Mouse (Mus musculus): ENCODE measurements at regions not wholly inside any gene's neighbourhood (a gene's known extent, or its start where the extent isn't known, plus 50 kb on each side); places are given as distances from the start of the nearest gene placed in this dataset.

DNA sequence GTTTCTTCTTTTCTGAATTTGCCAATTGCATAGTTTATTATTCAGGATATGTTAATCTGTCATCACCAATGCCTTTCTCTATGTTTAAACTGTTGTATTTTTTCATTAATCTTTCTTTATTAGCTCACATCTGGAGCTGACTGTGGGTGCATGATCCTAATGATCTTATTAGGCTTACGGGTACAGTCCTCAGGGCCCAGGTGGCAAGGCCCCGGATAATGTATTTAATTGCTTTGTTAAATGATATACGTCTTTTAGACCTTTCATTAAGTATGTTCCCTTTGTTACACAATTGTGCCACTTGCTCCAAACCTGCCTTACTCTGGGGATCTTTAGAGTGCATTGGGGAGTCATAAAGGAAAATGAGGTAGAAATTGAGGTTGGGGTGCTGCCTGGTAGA is 86.7 kb upstream of the A1bg start:
- DNase-seq (ENCODE audit: low spot score in 2 of 2): no peak

DNA sequence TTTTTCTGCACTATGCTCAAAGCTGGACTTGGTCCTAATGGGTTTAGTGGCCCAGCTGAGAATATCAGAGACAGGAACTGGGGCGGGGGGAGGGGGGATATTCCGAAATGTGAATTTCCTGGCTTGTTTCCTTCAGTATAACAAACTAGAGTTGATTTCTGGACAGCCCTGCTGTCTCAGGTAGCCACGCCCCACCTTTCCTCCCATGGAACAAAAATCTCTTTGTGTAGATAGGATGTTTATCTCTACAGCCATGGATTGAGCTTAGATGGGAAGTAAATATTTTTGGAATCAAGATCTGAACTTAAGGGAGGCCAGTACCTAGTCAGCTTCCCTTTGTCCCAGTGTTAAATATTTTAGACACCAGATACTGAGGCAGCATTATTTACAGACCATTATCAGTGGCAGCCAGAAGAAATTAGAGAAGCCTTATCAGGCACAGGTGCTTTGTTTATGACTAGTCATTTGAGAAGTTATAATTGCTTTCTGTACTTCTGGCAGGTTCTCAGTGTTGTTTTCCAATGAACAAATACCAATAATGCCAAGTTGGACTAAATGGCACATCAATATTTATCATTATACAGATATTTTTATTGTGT is 84.7 kb upstream of the A1bg start:
- no peak for DNase-seq (ENCODE audit: low spot score in 2 of 2)

- no peak for DNase-seq (ENCODE audit: low spot score in 2 of 2)
Observed at GRCm38 (mm10) chr15:61006608-61007007, 83.8 kb upstream of the A1bg start.

DNA sequence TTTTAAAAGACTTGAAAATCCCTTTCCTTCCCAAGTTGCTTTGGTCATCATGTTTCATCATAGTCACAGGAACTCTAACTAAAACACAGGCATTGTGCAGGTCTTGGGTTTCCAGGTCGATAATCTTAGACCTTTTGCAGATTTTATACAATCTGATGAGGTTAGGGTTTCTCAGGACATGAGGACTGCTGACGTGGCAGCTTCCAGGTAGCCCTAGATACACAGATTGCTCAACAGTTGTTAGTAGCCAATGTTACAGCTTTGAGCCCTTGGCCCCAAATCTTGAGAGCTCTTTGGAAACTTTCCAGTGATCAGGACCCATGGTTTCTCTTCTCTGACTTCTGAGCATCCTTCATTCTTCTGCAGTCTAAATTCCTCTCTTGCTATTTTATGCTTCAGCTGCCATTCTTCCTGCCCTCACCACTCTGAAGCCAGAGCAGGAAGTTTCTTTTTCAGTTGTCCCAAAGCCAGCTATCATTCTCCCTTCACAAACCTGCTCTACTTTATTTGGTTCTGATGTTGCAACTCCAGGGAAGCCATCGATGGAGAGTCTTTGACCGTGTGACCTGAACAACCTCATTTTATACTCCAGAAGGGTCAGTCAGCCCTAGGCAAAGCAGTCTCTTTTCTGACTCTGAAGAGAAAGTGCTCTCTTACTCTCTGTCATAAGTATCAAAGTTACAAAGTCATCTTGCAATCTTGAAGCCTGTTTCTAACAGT is 71.3 kb upstream of the A1bg start:
- DNase-seq (ENCODE audit: low spot score in 2 of 2): no peak

- no peak for DNase-seq (ENCODE audit: low spot score in 2 of 2)
Observed at GRCm38 (mm10) chr15:60993394-60993793, 70.6 kb upstream of the A1bg start.

DNA sequence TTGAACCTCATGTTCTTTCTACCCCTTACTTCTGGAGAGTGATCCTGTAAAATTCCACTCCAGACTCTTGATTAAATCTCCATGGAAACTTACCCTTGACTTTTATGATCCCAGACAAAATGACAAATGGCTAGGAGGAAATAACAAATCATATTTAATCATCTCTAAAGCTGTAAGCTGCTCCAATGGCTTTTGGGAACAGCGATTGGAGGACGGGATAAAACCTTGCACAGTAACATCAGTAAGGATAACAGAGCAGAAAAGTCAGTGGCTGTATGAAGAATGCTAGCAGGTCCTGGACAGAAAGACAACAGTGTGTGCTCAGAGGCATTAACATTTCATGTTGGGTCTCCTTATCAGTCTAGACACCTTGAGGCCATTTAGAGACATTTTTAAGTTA is 59.8 kb upstream of the A1bg start:
- no peak for DNase-seq (ENCODE audit: low spot score in 2 of 2)
